In the genomic region with DNA sequence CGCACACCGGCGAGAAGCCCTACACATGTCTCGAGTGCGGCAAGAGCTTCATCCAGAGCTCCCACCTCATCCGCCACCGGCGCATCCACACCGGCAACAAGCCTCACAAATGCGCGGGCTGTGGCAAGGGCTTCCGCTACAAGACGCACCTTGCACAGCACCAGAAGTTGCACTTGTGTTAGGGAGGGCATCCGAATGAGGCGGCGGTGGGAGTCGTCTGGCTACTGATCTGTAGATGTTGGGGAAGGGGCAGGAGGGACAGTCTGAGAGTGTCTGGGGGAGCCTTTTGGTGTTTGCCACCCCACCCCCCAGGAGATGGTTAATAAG, we compare ENCODE assay signal across 9 mouse cellular contexts. TPM values are rescaled to one million over a fixed set of nuclear protein-coding genes. Genes with fewer than 3 reads are reported as not detected.
DNase-seq lines count a peak whose midpoint lies in the region; ATAC-seq and TF ChIP-seq lines count a peak whose summit lies in the region.
"Had no signal": no experiment of that assay in that cellular context is flagged by ENCODE, and none has a peak within 500 bp of the region (broad histone marks: within the 10 kb centered on the region; RNA-seq: fewer than 3 reads in every experiment).

No protein-coding gene starts in this region.

- DNase-seq in kidney, adult 8-10 months, result no peak
- DNase-seq in hindbrain, postnatal 0 days (ENCODE audit: low spot score), result no peak
- no peak for DNase-seq in ovary, postnatal 14 days (ENCODE audit: low spot score)
- DNase-seq in layer of hippocampus, postnatal 14 days (ENCODE audit: low spot score in 2 of 2), result no peak
- DNase-seq in lung, postnatal 4 days, result no peak

- H3K9ac ChIP-seq in kidney, embryonic 15.5 days, result peak overlapping the region; percentile 67
- H3K9ac ChIP-seq in hindbrain, postnatal 0 days (replicated peaks; ENCODE audit: low read length), result peak overlapping the region; percentile 51
- H3K9ac ChIP-seq in midbrain, embryonic 13.5 days (replicated peaks), result peak overlapping the region; percentile 63

- no peak for TF ChIP-seq CTCF in cortical plate, adult 2 months (IDR thresholded peaks at IDR 0.05; ENCODE audit: extremely low read depth, insufficient read depth, low read length)
- TF ChIP-seq CTCF in hindbrain, postnatal 0 days (IDR thresholded peaks at IDR 0.05; ENCODE audit: low read depth), result no peak

- H3K4me1 ChIP-seq in kidney, embryonic 15.5 days, result peaks cover 35% of the 10 kb centered on the region
- H3K4me1 ChIP-seq in cortical plate, adult 2 months (ENCODE audit: control insufficient read depth, insufficient read depth, low read length), result no peaks in the 10 kb centered on the region
- peaks cover 3% of the 10 kb centered on the region; the same call in 1 of the 2 replicates for H3K4me1 ChIP-seq in hindbrain, postnatal 0 days (ENCODE audit: insufficient read depth, low read length)
- H3K4me1 ChIP-seq in midbrain, embryonic 13.5 days (replicated peaks), result peaks cover 30% of the 10 kb centered on the region

- no peak for TF ChIP-seq POLR2A in cortical plate, adult 2 months (IDR thresholded peaks at IDR 0.05; ENCODE audit: extremely low read depth, insufficient read depth, low read length)

- no peak for ATAC-seq in kidney, embryonic 15.5 days (replicated peaks; ENCODE audit: low FRiP score)
- ATAC-seq in hindbrain, postnatal 0 days, result no peak
- no peak; the same call in 1 of the 2 replicates for ATAC-seq in midbrain, embryonic 13.5 days

- 6% methylated on average over 17 of the region's 17 CpGs for WGBS in kidney, embryonic 15.5 days
- 11% methylated on average over 17 of the region's 17 CpGs for WGBS in hindbrain, postnatal 0 days
- WGBS in midbrain, embryonic 13.5 days, result 3% methylated on average over 17 of the region's 17 CpGs

- H3K27me3 ChIP-seq in kidney, embryonic 15.5 days, result peaks cover 26% of the 10 kb centered on the region
- H3K27me3 ChIP-seq in hindbrain, postnatal 0 days (ENCODE audit: insufficient read depth, low read length), result no peaks in the 10 kb centered on the region
- peaks cover 39% of the 10 kb centered on the region for H3K27me3 ChIP-seq in midbrain, embryonic 13.5 days

- H3K36me3 ChIP-seq in kidney, embryonic 15.5 days, result peaks cover 16% of the 10 kb centered on the region
- H3K36me3 ChIP-seq in hindbrain, postnatal 0 days (ENCODE audit: insufficient read depth, low read length), result no peaks in the 10 kb centered on the region
- peaks cover 5% of the 10 kb centered on the region for H3K36me3 ChIP-seq in midbrain, embryonic 13.5 days

- H3K4me3 ChIP-seq in kidney, embryonic 15.5 days (replicated peaks), result peak overlapping the region; percentile 69
- peak overlapping the region; percentile 46 for H3K4me3 ChIP-seq in cortical plate, adult 2 months (ENCODE audit: insufficient read depth, low read length)
- H3K4me3 ChIP-seq in hindbrain, postnatal 0 days (ENCODE audit: low read length), result peak overlapping the region; percentile 54
- peak overlapping the region; percentile 47 for H3K4me3 ChIP-seq in midbrain, embryonic 13.5 days (replicated peaks)

- peak overlapping the region; percentile 97 for H3K4me2 ChIP-seq in kidney, embryonic 15.5 days
- peak overlapping the region; percentile 73 for H3K4me2 ChIP-seq in hindbrain, postnatal 0 days (ENCODE audit: low read depth, low read length)
- peak overlapping the region; percentile 89 for H3K4me2 ChIP-seq in midbrain, embryonic 13.5 days (replicated peaks)

- no peaks in the 10 kb centered on the region for H3K9me3 ChIP-seq in kidney, embryonic 15.5 days (replicated peaks)
- no peaks in the 10 kb centered on the region for H3K9me3 ChIP-seq in hindbrain, postnatal 0 days (ENCODE audit: low read length)
- H3K9me3 ChIP-seq in midbrain, embryonic 13.5 days, result no peaks in the 10 kb centered on the region

- peak overlapping the region; percentile 80 for H3K27ac ChIP-seq in kidney, embryonic 15.5 days
- H3K27ac ChIP-seq in cortical plate, adult 2 months (ENCODE audit: insufficient read depth, low read length), result no peak overlapping the region
- H3K27ac ChIP-seq in hindbrain, postnatal 0 days, result no peak overlapping the region
- no peak overlapping the region for H3K27ac ChIP-seq in midbrain, embryonic 13.5 days

RNA-seq across cellular contexts. Expression of a gene that starts 28.5 kb away (rescaled TPM):
- 25.8 and 26.4 TPM in 2 replicates for polyA plus RNA-seq in kidney, embryonic 15.5 days (2015; fragmentation: Nextera tagmentation; extraction: Ambion mirVana)
- not detected in 2 replicates for polyA plus RNA-seq in cortical plate, adult 2 months (2012; rRNA removed)
- total RNA-seq in hindbrain, postnatal 0 days (2014; rRNA removed), result not detected in 2 replicates
- polyA plus RNA-seq in hindbrain, postnatal 0 days (2015; fragmentation: Nextera tagmentation; extraction: Ambion mirVana), result not detected in 2 replicates
- polyA plus RNA-seq in midbrain, embryonic 13.5 days (2015; fragmentation: Nextera tagmentation; extraction: Ambion mirVana), result 0.26 TPM in 1 of 2 replicates, not detected in the other
- not detected for total RNA-seq in layer of hippocampus, postnatal 14 days (2021)
- total RNA-seq: neutrophil, adult 5-6 weeks had no signal

RNA-seq across cellular contexts. Expression of a gene that starts 46.2 kb away (rescaled TPM):
- polyA plus RNA-seq in kidney, embryonic 15.5 days (2015; fragmentation: Nextera tagmentation; extraction: Ambion mirVana), result 14.4 and 16.6 TPM in 2 replicates
- 20.6 and 21.1 TPM in 2 replicates for polyA plus RNA-seq in cortical plate, adult 2 months (2012; rRNA removed)
- total RNA-seq in hindbrain, postnatal 0 days (2014; rRNA removed), result 29.1 and 29.6 TPM in 2 replicates
- 15.3 and 17.3 TPM in 2 replicates for polyA plus RNA-seq in hindbrain, postnatal 0 days (2015; fragmentation: Nextera tagmentation; extraction: Ambion mirVana)
- 15.4 and 15.7 TPM in 2 replicates for polyA plus RNA-seq in midbrain, embryonic 13.5 days (2015; fragmentation: Nextera tagmentation; extraction: Ambion mirVana)
- total RNA-seq in layer of hippocampus, postnatal 14 days (2021), result 10 to 100 TPM; 25.7 to 26.9 TPM

Comparison
In these comparisons a context has a peak if more than half of its experiments do, and no peak if none do; other contexts are left out.
1. RNA of a gene that starts 28.5 kb away (polyA plus RNA-seq): 25.8 to 26.4 TPM in kidney, embryonic 15.5 days; 0.26 TPM in midbrain, embryonic 13.5 days, not detected in hindbrain, postnatal 0 days and not detected in cortical plate, adult 2 months; every median in the first group is over 10 times any median in the second.
2. Peak in every context shown above with its lines, with median percentiles within 50 percentile points of each other: H3K4me2 ChIP-seq, H3K4me3 ChIP-seq and H3K9ac ChIP-seq.